Mouse (Mus musculus): ENCODE results near the gene Sptlc2. TPM values are rescaled to one million over a fixed set of nuclear protein-coding genes. Genes with fewer than 3 reads are reported as not detected.
"Not testable (repeated sequence)": the region's sequence is repeated elsewhere in the genome, so short reads cannot be mapped to it uniquely, and the experiment has no call there.

Sptlc2 gene
- polyA plus RNA-seq, 1 experiment from 2014 or later: 105 TPM

GRCm38 (mm10) chr12:87289100-87289499 is 99.1 kb downstream of the Sptlc2 start:
- Histone ChIP-seq H3K9ac (no peak overlapping the region), H3K4me2 (no peak overlapping the region)
- 87% methylated on average over 5 of the region's 5 CpGs for WGBS

GRCm38 (mm10) chr12:87284726-87285125 is 103.4 kb downstream of the Sptlc2 start:
- 0 out of 2 replicates have a peak, but pooled peaks cover 6% of the 10 kb centered on the region for H3K4me1 ChIP-seq
- H3K4me3 ChIP-seq: no peak overlapping the region
- no peaks in the 10 kb centered on the region for H3K36me3 ChIP-seq
- H3K9ac ChIP-seq: no peak overlapping the region
- H3K9me3 ChIP-seq: no peaks in the 10 kb centered on the region
- no peaks in the 10 kb centered on the region for H3K27me3 ChIP-seq
- ATAC-seq (ENCODE audit: borderline replicate concordance, extremely low read depth, low FRiP score, low TSS enrichment): peak; percentile 43; the same call in 1 of the 2 replicates
- WGBS: 64% methylated on average over 5 of the region's 5 CpGs
- H3K27ac ChIP-seq: peak overlapping the region; percentile 47; the same call in 1 of the 2 replicates
- H3K4me2 ChIP-seq: no peak overlapping the region

More at GRCm38 (mm10) chr12:87289100-87289499, 99.1 kb downstream of the Sptlc2 start:
- ATAC-seq (ENCODE audit: borderline replicate concordance, extremely low read depth, low FRiP score, low TSS enrichment): no peak
- Histone ChIP-seq H3K9me3 (no peaks in the 10 kb centered on the region), H3K4me1 (0 out of 2 replicates have a peak, but pooled peaks cover 6% of the 10 kb centered on the region), H3K36me3 (no peaks in the 10 kb centered on the region), H3K27ac (no peak overlapping the region), H3K27me3 (no peaks in the 10 kb centered on the region), H3K4me3 (no peak overlapping the region)

GRCm38 (mm10) chr12:87284268-87284667 is 103.9 kb downstream of the Sptlc2 start:
- WGBS: 68% methylated on average over 4 of the region's 4 CpGs
- no peaks in the 10 kb centered on the region for H3K9me3 ChIP-seq
- H3K27ac ChIP-seq: peak overlapping the region; percentile 47; the same call in 1 of the 2 replicates
- no peaks in the 10 kb centered on the region for H3K36me3 ChIP-seq
- H3K27me3 ChIP-seq: no peaks in the 10 kb centered on the region
- no peak overlapping the region for H3K9ac ChIP-seq
- H3K4me1 ChIP-seq: peaks cover 10% of the 10 kb centered on the region; the same call in 1 of the 2 replicates
- H3K4me3 ChIP-seq: no peak overlapping the region
- no peak overlapping the region for H3K4me2 ChIP-seq
- no peak for ATAC-seq (ENCODE audit: borderline replicate concordance, extremely low read depth, low FRiP score, low TSS enrichment)

- Histone ChIP-seq H3K36me3 (no peaks in the 10 kb centered on the region), H3K4me3 (no peak overlapping the region), H3K4me1 (peaks cover 15% of the 10 kb centered on the region), H3K9me3 (no peaks in the 10 kb centered on the region), H3K27me3 (no peaks in the 10 kb centered on the region), H3K4me2 (no peak overlapping the region), H3K27ac (no peak overlapping the region), H3K9ac (no peak overlapping the region)
- ATAC-seq (ENCODE audit: borderline replicate concordance, extremely low read depth, low FRiP score, low TSS enrichment): no peak
- 67% methylated on average over 7 of the region's 7 CpGs for WGBS
Observed at GRCm38 (mm10) chr12:87283706-87284105, 104.4 kb downstream of the Sptlc2 start.

GRCm38 (mm10) chr12:87282743-87283142 is 105.4 kb downstream of the Sptlc2 start:
- H3K4me1 ChIP-seq: peaks cover 23% of the 10 kb centered on the region
- no peaks in the 10 kb centered on the region for H3K27me3 ChIP-seq
- no peak overlapping the region for H3K9ac ChIP-seq
- H3K4me2 ChIP-seq: no peak overlapping the region
- no peaks in the 10 kb centered on the region for H3K36me3 ChIP-seq
- no peak overlapping the region for H3K27ac ChIP-seq
- no peak for ATAC-seq (ENCODE audit: borderline replicate concordance, extremely low read depth, low FRiP score, low TSS enrichment)
- 90% methylated on average over 4 of the region's 4 CpGs for whole genome bisulfite sequencing
- H3K4me3 ChIP-seq: no peak overlapping the region
- no peaks in the 10 kb centered on the region for H3K9me3 ChIP-seq

- Histone ChIP-seq H3K9ac (no peak overlapping the region), H3K4me3 (no peak overlapping the region), H3K36me3 (no peaks in the 10 kb centered on the region), H3K4me1 (peaks cover 23% of the 10 kb centered on the region), H3K27ac (no peak overlapping the region), H3K9me3 (no peaks in the 10 kb centered on the region), H3K4me2 (no peak overlapping the region), H3K27me3 (no peaks in the 10 kb centered on the region)
- no peak for ATAC-seq (ENCODE audit: borderline replicate concordance, extremely low read depth, low FRiP score, low TSS enrichment)
- 50% methylated on average over 1 of the region's 1 CpGs for WGBS
Observed at GRCm38 (mm10) chr12:87281766-87282165, 106.4 kb downstream of the Sptlc2 start.

- no peak overlapping the region for H3K4me3 ChIP-seq
- 37% methylated on average over 14 of the region's 14 CpGs for WGBS
- 0 out of 2 replicates have a peak, but pooled peaks have one; percentile 8 for ATAC-seq (ENCODE audit: borderline replicate concordance, extremely low read depth, low FRiP score, low TSS enrichment)
Observed at GRCm38 (mm10) chr12:87279879-87280278, 108.3 kb downstream of the Sptlc2 start.

GRCm38 (mm10) chr12:87279350-87279749 is 108.8 kb downstream of the Sptlc2 start:
- Histone ChIP-seq H3K27ac (no peak overlapping the region), H3K9me3 (no peaks in the 10 kb centered on the region), H3K36me3 (peaks cover 17% of the 10 kb centered on the region), H3K9ac (no peak overlapping the region), H3K4me1 (peaks cover 18% of the 10 kb centered on the region), H3K4me2 (no peak overlapping the region), H3K4me3 (no peak overlapping the region), H3K27me3 (no peaks in the 10 kb centered on the region)
- 35% methylated on average over 3 of the region's 3 CpGs for WGBS
- no peak for ATAC-seq (ENCODE audit: borderline replicate concordance, extremely low read depth, low FRiP score, low TSS enrichment)

More at GRCm38 (mm10) chr12:87279879-87280278, 108.3 kb downstream of the Sptlc2 start:
- no peaks in the 10 kb centered on the region for H3K9me3 ChIP-seq
- H3K36me3 ChIP-seq: peaks cover 12% of the 10 kb centered on the region
- no peaks in the 10 kb centered on the region for H3K27me3 ChIP-seq
- no peak overlapping the region for H3K9ac ChIP-seq
- no peak overlapping the region for H3K4me2 ChIP-seq
- peaks cover 21% of the 10 kb centered on the region for H3K4me1 ChIP-seq
- no peak overlapping the region for H3K27ac ChIP-seq

GRCm38 (mm10) chr12:87278118-87278730 is 109.9 kb downstream of the Sptlc2 start:
- Histone ChIP-seq H3K4me3 (no peak overlapping the region), H3K27ac (peak overlapping the region; percentile 35), H3K27me3 (no peaks in the 10 kb centered on the region), H3K4me1 (peaks cover 18% of the 10 kb centered on the region), H3K36me3 (peaks cover 27% of the 10 kb centered on the region), H3K9me3 (no peaks in the 10 kb centered on the region), H3K9ac (no peak overlapping the region), H3K4me2 (peak overlapping the region; percentile 26)
- ATAC-seq (ENCODE audit: borderline replicate concordance, extremely low read depth, low FRiP score, low TSS enrichment): peak; percentile 48; the same call in 1 of the 2 replicates
- 7% methylated on average over 6 of the region's 6 CpGs for WGBS

- not testable (repeated sequence) for H3K4me3 ChIP-seq; H3K4me2 ChIP-seq; H3K9ac ChIP-seq; H3K9me3 ChIP-seq; H3K27ac ChIP-seq; H3K27me3 ChIP-seq; ATAC-seq (ENCODE audit: borderline replicate concordance, extremely low read depth, low FRiP score, low TSS enrichment)
- Histone ChIP-seq H3K36me3 (peaks cover 36% of the 10 kb centered on the region), H3K4me1 (peaks cover 18% of the 10 kb centered on the region)
- 72% methylated on average over 4 of the region's 4 CpGs for WGBS
Observed at GRCm38 (mm10) chr12:87277251-87277650, 110.9 kb downstream of the Sptlc2 start.

- ATAC-seq (ENCODE audit: borderline replicate concordance, extremely low read depth, low FRiP score, low TSS enrichment): no peak
- WGBS: 80% methylated on average over 9 of the region's 9 CpGs
Observed at GRCm38 (mm10) chr12:87274853-87275831, 113.0 kb downstream of the Sptlc2 start.

More at GRCm38 (mm10) chr12:87274853-87275831, 113.0 kb downstream of the Sptlc2 start:
- Histone ChIP-seq H3K27ac (no peak overlapping the region), H3K4me1 (peaks cover 18% of the 10 kb centered on the region), H3K36me3 (peaks cover 57% of the 10 kb centered on the region), H3K9ac (no peak overlapping the region), H3K9me3 (no peaks in the 10 kb centered on the region), H3K4me2 (no peak overlapping the region), H3K4me3 (no peak overlapping the region), H3K27me3 (no peaks in the 10 kb centered on the region)

All from lung, embryonic 15.5 days (tissue).